Mouse (Mus musculus): ENCODE results near the gene Xkrx.
"Not testable (repeated sequence)": the region's sequence is repeated elsewhere in the genome, so short reads cannot be mapped to it uniquely, and the experiment has no call there.

GRCm38 (mm10) chrX:134187201-134187600 lies 25.3 kb upstream of the Xkrx start, which contains the start of gene Arl13a:
- TF ChIP-seq JUND (conservative IDR thresholded peaks at IDR 0.05; ENCODE audit: low read depth, low read length); MAFK (IDR thresholded peaks at IDR 0.05; ENCODE audit: insufficient replicate concordance, low read length); CTCF (conservative IDR thresholded peaks at IDR 0.05 in 1 of 2, IDR thresholded peaks at IDR 0.05 in 1 of 2; ENCODE audit: low read depth in 2 of 2, low read length in 2 of 2); POLR2A (IDR thresholded peaks at IDR 0.05; ENCODE audit: low read depth, low read length); ELF1 (IDR thresholded peaks at IDR 0.05; ENCODE audit: low read depth, low read length); SIN3A (IDR thresholded peaks at IDR 0.05; ENCODE audit: low read length); E2F4 (IDR thresholded peaks at IDR 0.05; ENCODE audit: insufficient replicate concordance, low read depth, low read length); ZKSCAN1 (IDR thresholded peaks at IDR 0.05; ENCODE audit: borderline replicate concordance, low read depth, low read length); EP300 (IDR thresholded peaks at IDR 0.05; ENCODE audit: low read length); ZC3H11A (IDR thresholded peaks at IDR 0.05; ENCODE audit: low read depth, low read length); KAT2A (IDR thresholded peaks at IDR 0.05; ENCODE audit: insufficient replicate concordance, low read length); RAD21 (IDR thresholded peaks at IDR 0.05; ENCODE audit: low read depth, low read length); MXI1 (IDR thresholded peaks at IDR 0.05; ENCODE audit: low read depth, low read length); POLR2AphosphoS2 (IDR thresholded peaks at IDR 0.05; ENCODE audit: low read depth, low read length): not testable (repeated sequence)

Measured in CH12.LX (cell line).